ENCODE assay signal across 8 mouse cellular contexts in the genomic region with DNA sequence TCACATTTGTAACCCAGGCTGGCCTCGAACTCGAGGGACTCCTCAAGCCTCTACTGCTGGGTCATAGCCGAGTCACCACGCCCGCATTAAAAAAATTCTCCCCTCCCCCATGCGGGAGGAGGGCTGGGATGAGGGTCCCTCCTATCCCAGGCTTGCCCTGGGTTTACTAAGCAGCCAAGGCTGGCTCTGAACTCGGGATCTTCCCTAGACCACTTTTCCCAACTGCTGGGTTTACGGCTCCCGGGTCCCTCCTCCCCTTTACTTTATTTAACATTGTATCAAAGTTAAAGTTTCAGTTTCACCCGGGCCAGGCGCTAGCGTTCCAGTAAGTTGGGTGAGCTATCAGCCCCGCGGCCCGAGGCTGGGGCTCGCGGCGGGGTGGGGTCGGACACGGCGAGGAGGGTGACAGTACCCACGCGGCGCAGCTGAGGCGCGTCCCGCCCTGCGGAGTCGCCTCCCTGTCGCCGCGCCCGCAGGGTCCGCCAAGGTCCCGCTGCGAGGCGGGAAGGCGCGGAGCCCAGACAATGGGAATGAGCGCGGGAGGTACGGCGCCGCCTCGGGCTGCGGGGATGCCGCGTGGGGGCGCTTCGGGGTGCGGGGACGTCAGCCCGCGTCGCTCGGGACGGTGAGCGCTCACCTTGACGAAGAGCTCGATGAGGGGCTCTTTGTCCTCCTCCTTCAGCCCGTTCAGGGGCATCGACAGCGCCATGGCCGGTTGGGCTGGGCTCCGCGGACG. TPM values are rescaled to one million over a fixed set of nuclear protein-coding genes. Genes with fewer than 3 reads are reported as not detected.
A peak's percentile ranks its signal among the peaks of the same experiment; 100 is the strongest.
DNase-seq lines count a peak whose midpoint lies in the region; ATAC-seq and TF ChIP-seq lines count a peak whose summit lies in the region.

No protein-coding gene starts in this region.

- ATAC-seq in neural tube, embryonic 11.5 days (ENCODE audit: insufficient read depth, low FRiP score, low TSS enrichment), result peak; percentile 68
- ATAC-seq in hindbrain, embryonic 14.5 days (ENCODE audit: low FRiP score), result peak; percentile 65
- peak; percentile 70 for ATAC-seq in midbrain, embryonic 15.5 days (replicated peaks)

- no peak for TF ChIP-seq CTCF in cerebellum, adult 2 months (IDR thresholded peaks at IDR 0.05; ENCODE audit: borderline replicate concordance, insufficient read depth, low read depth, low read length)

- peaks cover 37% of the 10 kb centered on the region for H3K4me1 ChIP-seq in neural tube, embryonic 11.5 days (ENCODE audit: control insufficient read depth, insufficient read depth, low read length)
- H3K4me1 ChIP-seq in cerebellum, adult 2 months (ENCODE audit: control insufficient read depth, insufficient read depth, low read length), result no peaks in the 10 kb centered on the region
- H3K4me1 ChIP-seq in hindbrain, embryonic 14.5 days (replicated peaks; ENCODE audit: control insufficient read depth, insufficient read depth, low read length), result peaks cover 37% of the 10 kb centered on the region
- peaks cover 42% of the 10 kb centered on the region for H3K4me1 ChIP-seq in midbrain, embryonic 15.5 days

- peak overlapping the region; percentile 96 for H3K9ac ChIP-seq in neural tube, embryonic 11.5 days (ENCODE audit: low read length)
- peak overlapping the region; percentile 80 for H3K9ac ChIP-seq in hindbrain, embryonic 14.5 days
- H3K9ac ChIP-seq in midbrain, embryonic 15.5 days, result peak overlapping the region; percentile 85

- H3K27ac ChIP-seq in neural tube, embryonic 11.5 days (ENCODE audit: low read depth, low read length), result peak overlapping the region; percentile 97
- no peak overlapping the region for H3K27ac ChIP-seq in cerebellum, adult 2 months (ENCODE audit: insufficient read depth, low read length)
- H3K27ac ChIP-seq in hindbrain, embryonic 14.5 days, result peak overlapping the region; percentile 91
- peak overlapping the region; percentile 91 for H3K27ac ChIP-seq in midbrain, embryonic 15.5 days

- no peak for TF ChIP-seq POLR2A in cerebellum, adult 2 months (IDR thresholded peaks at IDR 0.05; ENCODE audit: borderline replicate concordance, insufficient read depth, low read length)

- H3K4me2 ChIP-seq in neural tube, embryonic 11.5 days (ENCODE audit: low read depth), result peak overlapping the region; percentile 81
- peak overlapping the region; percentile 67 for H3K4me2 ChIP-seq in hindbrain, embryonic 14.5 days (replicated peaks)
- H3K4me2 ChIP-seq in midbrain, embryonic 15.5 days, result peak overlapping the region; percentile 76

- DNase-seq in neural tube, embryonic 11.5 days (ENCODE audit: low spot score), result peak; percentile 72
- DNase-seq in neural tube, embryonic 10.5 days (ENCODE audit: extremely low spot score, low spot score), result no peak
- peak; percentile 26 to 38 for DNase-seq in cerebellum, adult 2 months
- DNase-seq in gastrocnemius, adult 18-20 months (ENCODE audit: low spot score), result peak; percentile 67
- peak; percentile 40 for DNase-seq in hindbrain, embryonic 14.5 days (ENCODE audit: low spot score)
- DNase-seq in liver, result peak; percentile 80
- peak; percentile 78 for DNase-seq in testis, postnatal 10 days (ENCODE audit: low spot score)

- H3K27me3 ChIP-seq in neural tube, embryonic 11.5 days (ENCODE audit: control insufficient read depth, insufficient read depth, low read length), result peaks cover 6% of the 10 kb centered on the region; the same call in 1 of the 2 replicates
- no peaks in the 10 kb centered on the region; the same call in 1 of the 2 replicates for H3K27me3 ChIP-seq in cerebellum, adult 2 months (ENCODE audit: control insufficient read depth, insufficient read depth, low read length)
- H3K27me3 ChIP-seq in hindbrain, embryonic 14.5 days (ENCODE audit: control insufficient read depth, insufficient read depth, low read length), result no peaks in the 10 kb centered on the region
- peaks cover 4% of the 10 kb centered on the region; the same call in 1 of the 2 replicates for H3K27me3 ChIP-seq in midbrain, embryonic 15.5 days (replicated peaks)

- peak overlapping the region; percentile 91 for H3K4me3 ChIP-seq in neural tube, embryonic 11.5 days (ENCODE audit: low read depth, low read length)
- H3K4me3 ChIP-seq in cerebellum, adult 2 months (replicated peaks; ENCODE audit: insufficient read depth, low read depth, low read length), result peak overlapping the region; percentile 48
- peak overlapping the region; percentile 66 for H3K4me3 ChIP-seq in hindbrain, embryonic 14.5 days (replicated peaks; ENCODE audit: low read length)
- peak overlapping the region; percentile 85 for H3K4me3 ChIP-seq in midbrain, embryonic 15.5 days

- no peaks in the 10 kb centered on the region for H3K36me3 ChIP-seq in neural tube, embryonic 11.5 days (ENCODE audit: control insufficient read depth, insufficient read depth, low read length)
- no peaks in the 10 kb centered on the region for H3K36me3 ChIP-seq in hindbrain, embryonic 14.5 days (replicated peaks; ENCODE audit: control insufficient read depth, insufficient read depth)
- no peaks in the 10 kb centered on the region for H3K36me3 ChIP-seq in midbrain, embryonic 15.5 days (replicated peaks)

- WGBS in neural tube, embryonic 11.5 days, result under 1% methylated on average over 61 of the region's 67 CpGs
- WGBS in cerebellum, adult 2 months, result 1% methylated on average over 65 of the region's 67 CpGs
- under 1% methylated on average over 67 of the region's 67 CpGs for WGBS in hindbrain, embryonic 14.5 days
- WGBS in midbrain, embryonic 15.5 days, result under 1% methylated on average over 67 of the region's 67 CpGs

- no peaks in the 10 kb centered on the region for H3K9me3 ChIP-seq in neural tube, embryonic 11.5 days (ENCODE audit: control insufficient read depth, low read length)
- no peaks in the 10 kb centered on the region for H3K9me3 ChIP-seq in hindbrain, embryonic 14.5 days (ENCODE audit: control insufficient read depth, low read length)
- no peaks in the 10 kb centered on the region for H3K9me3 ChIP-seq in midbrain, embryonic 15.5 days

RNA-seq across cellular contexts. Expression of gene Clic4, which starts 0.6 kb away (rescaled TPM):
- polyA plus RNA-seq in neural tube, embryonic 11.5 days (2014; fragmentation: Nextera tagmentation; extraction: Ambion mirVana), result 148 and 157 TPM in 2 replicates
- polyA plus RNA-seq in cerebellum, adult 2 months (2012; rRNA removed), result 92.3 and 98.4 TPM in 2 replicates
- total RNA-seq in gastrocnemius, adult 18-20 months (2021), result 10 to 100 TPM; 27.6 to 40.4 TPM
- 43.2 and 50.4 TPM in 2 replicates for polyA plus RNA-seq in hindbrain, embryonic 14.5 days (2014; fragmentation: Nextera tagmentation; extraction: Ambion mirVana)
- 63.8 and 69.5 TPM in 2 replicates for polyA plus RNA-seq in midbrain, embryonic 15.5 days (2015; fragmentation: Nextera tagmentation; extraction: Ambion mirVana)
